Mouse (Mus musculus): ENCODE data around the gene Dbn1. TPM values are rescaled to one million over a fixed set of nuclear protein-coding genes. Genes with fewer than 3 reads are reported as not detected.

Gene Dbn1
- polyA plus RNA-seq, 1 experiment from 2014 or later, result 292 TPM

GRCm38 (mm10) chr13:55486029-55486794, 1.7 kb downstream of the Dbn1 start:
- peak overlapping the region; percentile 99 for H3K9ac ChIP-seq (ENCODE audit: low read length)
- H3K27me3 ChIP-seq (ENCODE audit: control insufficient read depth, insufficient read depth, low read length), result no peaks in the 10 kb centered on the region
- H3K9me3 ChIP-seq (ENCODE audit: control insufficient read depth, low read length), result no peaks in the 10 kb centered on the region
- peaks cover 19% of the 10 kb centered on the region for H3K36me3 ChIP-seq (ENCODE audit: control insufficient read depth, insufficient read depth, low read length)
- DNase-seq (ENCODE audit: low spot score, missing footprints) (peak; percentile 89), ATAC-seq (ENCODE audit: low FRiP score) (no peak)
- peak overlapping the region; percentile 83 for H3K4me2 ChIP-seq
- WGBS, result 37% methylated on average over 14 of the region's 14 CpGs
- peaks cover 40% of the 10 kb centered on the region for H3K4me1 ChIP-seq (ENCODE audit: control insufficient read depth, insufficient read depth, low read length)
- peak overlapping the region; percentile 98 for H3K27ac ChIP-seq (ENCODE audit: low read depth, low read length)
- H3K4me3 ChIP-seq (ENCODE audit: low read depth, low read length), result peak overlapping the region; percentile 74

GRCm38 (mm10) chr13:55484520-55485088, 3.3 kb downstream of the Dbn1 start:
- Histone ChIP-seq H3K4me1 (ENCODE audit: control insufficient read depth, insufficient read depth, low read length) (peaks cover 40% of the 10 kb centered on the region), H3K36me3 (ENCODE audit: control insufficient read depth, insufficient read depth, low read length) (peaks cover 32% of the 10 kb centered on the region), H3K4me2 (peak overlapping the region; percentile 83), H3K9ac (ENCODE audit: low read length) (peak overlapping the region; percentile 99), H3K4me3 (ENCODE audit: low read depth, low read length) (peak overlapping the region; percentile 74), H3K27ac (ENCODE audit: low read depth, low read length) (peak overlapping the region; percentile 72), H3K27me3 (ENCODE audit: control insufficient read depth, insufficient read depth, low read length) (no peaks in the 10 kb centered on the region), H3K9me3 (ENCODE audit: control insufficient read depth, low read length) (no peaks in the 10 kb centered on the region)
- ATAC-seq (ENCODE audit: low FRiP score), result no peak
- WGBS, result 17% methylated on average over 7 of the region's 7 CpGs
- peak; percentile 90 for DNase-seq (ENCODE audit: low spot score, missing footprints)

- H3K36me3 ChIP-seq (ENCODE audit: control insufficient read depth, insufficient read depth, low read length), result peaks cover 35% of the 10 kb centered on the region
- H3K27me3 ChIP-seq (ENCODE audit: control insufficient read depth, insufficient read depth, low read length), result no peaks in the 10 kb centered on the region
- H3K27ac ChIP-seq (ENCODE audit: low read depth, low read length), result peak overlapping the region; percentile 72
- DNase-seq (ENCODE audit: low spot score, missing footprints) (peak; percentile 97), ATAC-seq (ENCODE audit: low FRiP score) (peak; percentile 43)
- H3K4me1 ChIP-seq (ENCODE audit: control insufficient read depth, insufficient read depth, low read length), result peaks cover 40% of the 10 kb centered on the region
- 14% methylated on average over 15 of the region's 15 CpGs for WGBS
- H3K4me3 ChIP-seq (ENCODE audit: low read depth, low read length), result peak overlapping the region; percentile 4; the same call in 1 of the 2 replicates
- H3K9me3 ChIP-seq (ENCODE audit: control insufficient read depth, low read length), result no peaks in the 10 kb centered on the region
- H3K4me2 ChIP-seq, result peak overlapping the region; percentile 83
- H3K9ac ChIP-seq (ENCODE audit: low read length), result peak overlapping the region; percentile 99; the same call in 1 of the 2 replicates
Observed at GRCm38 (mm10) chr13:55483593-55483992, 4.3 kb downstream of the Dbn1 start.

GRCm38 (mm10) chr13:55483071-55483470, 4.8 kb downstream of the Dbn1 start:
- Histone ChIP-seq H3K27me3 (ENCODE audit: control insufficient read depth, insufficient read depth, low read length) (no peaks in the 10 kb centered on the region), H3K9me3 (ENCODE audit: control insufficient read depth, low read length) (no peaks in the 10 kb centered on the region), H3K4me3 (ENCODE audit: low read depth, low read length) (peak overlapping the region; percentile 4; the same call in 1 of the 2 replicates), H3K4me2 (peak overlapping the region; percentile 83), H3K9ac (ENCODE audit: low read length) (peak overlapping the region; percentile 33; the same call in 1 of the 2 replicates), H3K27ac (ENCODE audit: low read depth, low read length) (peak overlapping the region; percentile 51; the same call in 1 of the 2 replicates), H3K36me3 (ENCODE audit: control insufficient read depth, insufficient read depth, low read length) (peaks cover 35% of the 10 kb centered on the region), H3K4me1 (ENCODE audit: control insufficient read depth, insufficient read depth, low read length) (peaks cover 36% of the 10 kb centered on the region)
- no peak for ATAC-seq (ENCODE audit: low FRiP score)
- WGBS, result 60% methylated on average over 9 of the region's 9 CpGs
- no peak for DNase-seq (ENCODE audit: low spot score, missing footprints)

GRCm38 (mm10) chr13:55482542-55482941, 5.4 kb downstream of the Dbn1 start:
- Histone ChIP-seq H3K27me3 (ENCODE audit: control insufficient read depth, insufficient read depth, low read length) (no peaks in the 10 kb centered on the region), H3K4me1 (ENCODE audit: control insufficient read depth, insufficient read depth, low read length) (peaks cover 35% of the 10 kb centered on the region)

GRCm38 (mm10) chr13:55479929-55480328, 8.0 kb downstream of the Dbn1 start:
- H3K4me1 ChIP-seq (ENCODE audit: control insufficient read depth, insufficient read depth, low read length), result peaks cover 33% of the 10 kb centered on the region

More at GRCm38 (mm10) chr13:55482542-55482941, 5.4 kb downstream of the Dbn1 start:
- DNase-seq (ENCODE audit: low spot score, missing footprints), result no peak
- no peak overlapping the region for H3K4me2 ChIP-seq
- H3K9me3 ChIP-seq (ENCODE audit: control insufficient read depth, low read length), result no peaks in the 10 kb centered on the region
- no peak overlapping the region for H3K27ac ChIP-seq (ENCODE audit: low read depth, low read length)
- H3K36me3 ChIP-seq (ENCODE audit: control insufficient read depth, insufficient read depth, low read length), result peaks cover 39% of the 10 kb centered on the region
- WGBS, result 89% methylated on average over 7 of the region's 7 CpGs
- ATAC-seq (ENCODE audit: low FRiP score), result no peak
- H3K4me3 ChIP-seq (ENCODE audit: low read depth, low read length), result no peak overlapping the region
- no peak overlapping the region for H3K9ac ChIP-seq (ENCODE audit: low read length)

GRCm38 (mm10) chr13:55479008-55479407, 8.9 kb downstream of the Dbn1 start:
- Histone ChIP-seq H3K9me3 (ENCODE audit: control insufficient read depth, low read length) (no peaks in the 10 kb centered on the region), H3K4me2 (no peak overlapping the region), H3K27me3 (ENCODE audit: control insufficient read depth, insufficient read depth, low read length) (no peaks in the 10 kb centered on the region), H3K27ac (ENCODE audit: low read depth, low read length) (no peak overlapping the region), H3K36me3 (ENCODE audit: control insufficient read depth, insufficient read depth, low read length) (peaks cover 63% of the 10 kb centered on the region), H3K4me3 (ENCODE audit: low read depth, low read length) (no peak overlapping the region), H3K9ac (ENCODE audit: low read length) (no peak overlapping the region), H3K4me1 (ENCODE audit: control insufficient read depth, insufficient read depth, low read length) (peaks cover 33% of the 10 kb centered on the region)
- no peak for ATAC-seq (ENCODE audit: low FRiP score)
- DNase-seq (ENCODE audit: low spot score, missing footprints), result no peak
- WGBS, result 93% methylated on average over 7 of the region's 7 CpGs

More at GRCm38 (mm10) chr13:55479929-55480328, 8.0 kb downstream of the Dbn1 start:
- Histone ChIP-seq H3K36me3 (ENCODE audit: control insufficient read depth, insufficient read depth, low read length) (peaks cover 57% of the 10 kb centered on the region), H3K27ac (ENCODE audit: low read depth, low read length) (no peak overlapping the region), H3K27me3 (ENCODE audit: control insufficient read depth, insufficient read depth, low read length) (no peaks in the 10 kb centered on the region), H3K9me3 (ENCODE audit: control insufficient read depth, low read length) (no peaks in the 10 kb centered on the region), H3K9ac (ENCODE audit: low read length) (no peak overlapping the region), H3K4me2 (no peak overlapping the region), H3K4me3 (ENCODE audit: low read depth, low read length) (no peak overlapping the region)
- DNase-seq (ENCODE audit: low spot score, missing footprints) (no peak), ATAC-seq (ENCODE audit: low FRiP score) (no peak)

- H3K27me3 ChIP-seq (ENCODE audit: control insufficient read depth, insufficient read depth, low read length), result no peaks in the 10 kb centered on the region
- no peak overlapping the region for H3K4me3 ChIP-seq (ENCODE audit: low read depth, low read length)
- no peak overlapping the region for H3K4me2 ChIP-seq
- H3K27ac ChIP-seq (ENCODE audit: low read depth, low read length), result no peak overlapping the region
- peaks cover 33% of the 10 kb centered on the region for H3K4me1 ChIP-seq (ENCODE audit: control insufficient read depth, insufficient read depth, low read length)
- 55% methylated on average over 5 of the region's 5 CpGs for WGBS
- no peak overlapping the region for H3K9ac ChIP-seq (ENCODE audit: low read length)
- DNase-seq (ENCODE audit: low spot score, missing footprints) (peak; percentile 95), ATAC-seq (ENCODE audit: low FRiP score) (no peak)
- H3K9me3 ChIP-seq (ENCODE audit: control insufficient read depth, low read length), result no peaks in the 10 kb centered on the region
- H3K36me3 ChIP-seq (ENCODE audit: control insufficient read depth, insufficient read depth, low read length), result peaks cover 61% of the 10 kb centered on the region
Observed at GRCm38 (mm10) chr13:55478036-55478435, 9.9 kb downstream of the Dbn1 start.

GRCm38 (mm10) chr13:55477492-55477891, 10.4 kb downstream of the Dbn1 start:
- 76% methylated on average over 15 of the region's 16 CpGs for WGBS
- H3K9ac ChIP-seq (ENCODE audit: low read length), result no peak overlapping the region
- no peak overlapping the region for H3K4me2 ChIP-seq
- H3K9me3 ChIP-seq (ENCODE audit: control insufficient read depth, low read length), result no peaks in the 10 kb centered on the region
- H3K27me3 ChIP-seq (ENCODE audit: control insufficient read depth, insufficient read depth, low read length), result no peaks in the 10 kb centered on the region
- H3K36me3 ChIP-seq (ENCODE audit: control insufficient read depth, insufficient read depth, low read length), result peaks cover 58% of the 10 kb centered on the region
- DNase-seq (ENCODE audit: low spot score, missing footprints) (no peak), ATAC-seq (ENCODE audit: low FRiP score) (no peak)
- peaks cover 37% of the 10 kb centered on the region for H3K4me1 ChIP-seq (ENCODE audit: control insufficient read depth, insufficient read depth, low read length)
- no peak overlapping the region for H3K4me3 ChIP-seq (ENCODE audit: low read depth, low read length)
- no peak overlapping the region for H3K27ac ChIP-seq (ENCODE audit: low read depth, low read length)

Measured in midbrain, embryonic 11.5 days (tissue).